Mouse (Mus musculus) E14TG2a.4 (cell line): ENCODE measurements around the gene Adamtsl1.

Source experiments
- CTCF ChIP-seq: conservative IDR thresholded peaks from 2 replicates; pipeline ENCODE4 v1.5.1; 2014; ENCODE audit warnings: low read length
- NANOG ChIP-seq: IDR thresholded peaks from 2 replicates; pipeline ENCODE4 v1.6.1; 2014; ENCODE audit warnings: borderline replicate concordance, low read length, mixed read lengths
- POU5F1 ChIP-seq: IDR thresholded peaks from 2 replicates; pipeline ENCODE4 v1.6.1; 2014; ENCODE audit warnings: low read length, borderline replicate concordance

DNA sequence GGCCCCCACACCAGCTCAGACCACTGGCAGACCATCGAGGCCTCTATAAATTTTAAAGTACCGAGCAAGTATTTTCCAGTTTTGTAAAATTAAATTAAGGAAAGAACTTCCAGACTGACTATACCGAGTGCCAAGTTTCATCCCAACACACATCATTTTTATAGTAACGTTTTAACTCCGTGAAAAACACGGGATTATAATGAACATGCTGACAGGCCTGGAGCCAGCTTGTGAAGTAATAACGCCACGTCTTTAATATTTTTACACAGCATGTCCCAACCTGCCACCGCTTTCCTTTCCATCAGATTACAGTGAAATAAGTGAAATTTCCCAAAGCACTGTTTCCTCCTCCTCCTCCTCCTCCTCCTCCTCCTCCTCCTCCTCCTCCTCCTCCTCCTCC, 894.4 kb downstream of the Adamtsl1 start:
- TF ChIP-seq CTCF (no peak), POU5F1 (no peak), NANOG (no peak)
